Mouse (Mus musculus): ENCODE results near the gene Sfxn1.

Gene Sfxn1

GRCm38 (mm10) chr13:54143788-54144187, 72.1 kb downstream of the Sfxn1 start:
- DNase-seq: no peak

GRCm38 (mm10) chr13:54144624-54145023, 73.0 kb downstream of the Sfxn1 start:
- no peak for DNase-seq

- DNase-seq: no peak
These were observed 75.7 kb downstream of the Sfxn1 start for GRCm38 (mm10) chr13:54147328-54147727.

DNA sequence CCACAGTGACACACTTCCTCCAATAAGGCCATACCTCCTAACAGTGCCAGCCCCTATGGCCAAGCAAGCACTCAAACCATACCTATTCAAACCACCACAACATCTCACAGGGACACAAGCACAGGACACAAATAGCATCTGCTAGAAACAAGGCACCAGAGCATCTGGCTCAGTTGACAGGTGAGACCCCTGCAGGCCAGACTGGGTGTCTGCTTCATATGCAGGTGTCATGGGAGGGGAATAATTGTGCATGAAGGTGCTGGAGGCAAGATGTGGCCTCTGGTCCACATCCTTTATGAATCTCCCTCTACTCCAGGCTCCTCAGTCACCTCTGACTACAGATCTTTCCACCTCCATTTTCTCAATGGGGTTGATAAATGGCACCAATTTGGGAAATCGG, 80.8 kb downstream of the Sfxn1 start:
- no peak for DNase-seq

- no peak for DNase-seq
These were observed 81.2 kb downstream of the Sfxn1 start for GRCm38 (mm10) chr13:54152911-54153310.

GRCm38 (mm10) chr13:54153672-54154218, 82.1 kb downstream of the Sfxn1 start:
- DNase-seq: no peak

DNA sequence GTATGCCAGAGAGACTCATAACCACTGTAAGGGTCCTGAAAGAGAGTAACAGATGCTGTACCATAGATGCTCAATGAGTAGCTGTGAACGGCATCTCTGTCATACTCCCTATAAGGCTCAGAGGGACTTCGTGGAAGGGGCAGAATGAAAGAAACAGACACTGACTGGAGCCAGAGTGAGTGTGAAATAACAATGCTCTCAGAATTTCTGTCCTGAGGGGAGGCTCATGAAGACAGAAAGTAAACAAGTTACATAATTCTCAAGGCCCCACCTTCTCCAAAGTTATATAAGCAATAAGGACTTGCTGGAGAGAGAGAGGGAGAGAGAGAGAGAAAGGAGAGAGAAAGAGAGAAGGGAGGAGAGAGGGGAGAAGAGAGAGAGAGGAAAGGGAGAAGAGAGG, 84.2 kb downstream of the Sfxn1 start:
- no peak for DNase-seq
